Mouse (Mus musculus): ENCODE measurements around the gene Wwp2. TPM values are rescaled to one million over a fixed set of nuclear protein-coding genes. Genes with fewer than 3 reads are reported as not detected.

The Wwp2 gene
- polyA plus RNA-seq, 1 experiment: 146 TPM

- Histone ChIP-seq H3K27ac (ENCODE audit: insufficient read depth, low read depth, low read length) (no peak overlapping the region), H3K4me1 (ENCODE audit: control insufficient read depth, insufficient read depth, low read length) (no peaks in the 10 kb centered on the region; the same call in 1 of the 2 replicates), H3K4me3 (ENCODE audit: insufficient read depth, low read depth, low read length) (no peak overlapping the region)
- TF ChIP-seq CTCF (IDR thresholded peaks at IDR 0.05; ENCODE audit: insufficient read depth, low read depth, low read length): no peak
- TF ChIP-seq POLR2A (IDR thresholded peaks at IDR 0.05; ENCODE audit: insufficient read depth, low read depth, low read length): no peak
- WGBS: 85% methylated on average over 12 of the region's 12 CpGs
These were observed 19.2 kb upstream of the Wwp2 start for GRCm38 (mm10) chr8:107417001-107417400.

- Histone ChIP-seq H3K27ac (ENCODE audit: insufficient read depth, low read depth, low read length) (no peak overlapping the region), H3K4me3 (ENCODE audit: insufficient read depth, low read depth, low read length) (peak overlapping the region; percentile 92), H3K4me1 (ENCODE audit: control insufficient read depth, insufficient read depth, low read length) (peaks cover 4% of the 10 kb centered on the region; the same call in 1 of the 2 replicates)
- 23% methylated on average over 9 of the region's 9 CpGs for WGBS
- TF ChIP-seq CTCF (IDR thresholded peaks at IDR 0.05; ENCODE audit: insufficient read depth, low read depth, low read length) (no peak), POLR2A (IDR thresholded peaks at IDR 0.05; ENCODE audit: insufficient read depth, low read depth, low read length) (no peak)
These were observed 12.0 kb upstream of the Wwp2 start for GRCm38 (mm10) chr8:107424176-107424575.

- H3K4me1 ChIP-seq (ENCODE audit: control insufficient read depth, insufficient read depth, low read length): peaks cover 4% of the 10 kb centered on the region; the same call in 1 of the 2 replicates
- TF ChIP-seq POLR2A (IDR thresholded peaks at IDR 0.05; ENCODE audit: insufficient read depth, low read depth, low read length) (peak; percentile 68; the same call in 1 of the 2 replicates), CTCF (IDR thresholded peaks at IDR 0.05; ENCODE audit: insufficient read depth, low read depth, low read length) (peak; percentile 98)
- H3K4me3 ChIP-seq (ENCODE audit: insufficient read depth, low read depth, low read length): peak within 1 kb of the TSS; percentile 92
- peak within 1 kb of the TSS; percentile 33; the same call in 1 of the 2 replicates for H3K27ac ChIP-seq (ENCODE audit: insufficient read depth, low read depth, low read length)
- under 1% methylated on average over 50 of the region's 50 CpGs for WGBS
These were observed 11.5 kb upstream of the Wwp2 start, which contains the start of gene Nob1 for GRCm38 (mm10) chr8:107424597-107425229. TSS of gene Nob1 (minus strand) at chr8:107425051.

- WGBS: 39% methylated on average over 8 of the region's 8 CpGs
These were observed 11.0 kb upstream of the Wwp2 start for GRCm38 (mm10) chr8:107425230-107425597.

GRCm38 (mm10) chr8:107430821-107431220 lies 5.3 kb upstream of the Wwp2 start:
- H3K27ac ChIP-seq (ENCODE audit: insufficient read depth, low read depth, low read length): no peak overlapping the region
- no peak for TF ChIP-seq CTCF (IDR thresholded peaks at IDR 0.05; ENCODE audit: insufficient read depth, low read depth, low read length)
- TF ChIP-seq POLR2A (IDR thresholded peaks at IDR 0.05; ENCODE audit: insufficient read depth, low read depth, low read length): no peak
- WGBS: 87% methylated on average over 8 of the region's 8 CpGs
- no peaks in the 10 kb centered on the region for H3K4me1 ChIP-seq (ENCODE audit: control insufficient read depth, insufficient read depth, low read length)
- H3K4me3 ChIP-seq (ENCODE audit: insufficient read depth, low read depth, low read length): no peak overlapping the region

More at GRCm38 (mm10) chr8:107425230-107425597, 11.0 kb upstream of the Wwp2 start:
- peaks cover 4% of the 10 kb centered on the region; the same call in 1 of the 2 replicates for H3K4me1 ChIP-seq (ENCODE audit: control insufficient read depth, insufficient read depth, low read length)
- no peak for TF ChIP-seq CTCF (IDR thresholded peaks at IDR 0.05; ENCODE audit: insufficient read depth, low read depth, low read length)
- no peak for TF ChIP-seq POLR2A (IDR thresholded peaks at IDR 0.05; ENCODE audit: insufficient read depth, low read depth, low read length)
- H3K27ac ChIP-seq (ENCODE audit: insufficient read depth, low read depth, low read length): no peak overlapping the region
- no peak overlapping the region for H3K4me3 ChIP-seq (ENCODE audit: insufficient read depth, low read depth, low read length)

GRCm38 (mm10) chr8:107435421-107435961 lies 674 bp upstream of the Wwp2 start:
- Histone ChIP-seq H3K4me1 (ENCODE audit: control insufficient read depth, insufficient read depth, low read length) (peaks cover 4% of the 10 kb centered on the region; the same call in 1 of the 2 replicates), H3K4me3 (ENCODE audit: insufficient read depth, low read depth, low read length) (peak overlapping the region; percentile 99; the same call in 1 of the 2 replicates), H3K27ac (ENCODE audit: insufficient read depth, low read depth, low read length) (no peak overlapping the region)
- 30% methylated on average over 11 of the region's 11 CpGs for WGBS
- TF ChIP-seq CTCF (IDR thresholded peaks at IDR 0.05; ENCODE audit: insufficient read depth, low read depth, low read length) (no peak), POLR2A (IDR thresholded peaks at IDR 0.05; ENCODE audit: insufficient read depth, low read depth, low read length) (no peak)

- Histone ChIP-seq H3K4me1 (ENCODE audit: control insufficient read depth, insufficient read depth, low read length) (peaks cover 7% of the 10 kb centered on the region), H3K4me3 (ENCODE audit: insufficient read depth, low read depth, low read length) (peak overlapping the region; percentile 99), H3K27ac (ENCODE audit: insufficient read depth, low read depth, low read length) (no peak overlapping the region)
- WGBS: 6% methylated on average over 16 of the region's 16 CpGs
- TF ChIP-seq POLR2A (IDR thresholded peaks at IDR 0.05; ENCODE audit: insufficient read depth, low read depth, low read length) (no peak), CTCF (IDR thresholded peaks at IDR 0.05; ENCODE audit: insufficient read depth, low read depth, low read length) (no peak)
These were observed 766 bp downstream of the Wwp2 start for GRCm38 (mm10) chr8:107436841-107437421.

DNA sequence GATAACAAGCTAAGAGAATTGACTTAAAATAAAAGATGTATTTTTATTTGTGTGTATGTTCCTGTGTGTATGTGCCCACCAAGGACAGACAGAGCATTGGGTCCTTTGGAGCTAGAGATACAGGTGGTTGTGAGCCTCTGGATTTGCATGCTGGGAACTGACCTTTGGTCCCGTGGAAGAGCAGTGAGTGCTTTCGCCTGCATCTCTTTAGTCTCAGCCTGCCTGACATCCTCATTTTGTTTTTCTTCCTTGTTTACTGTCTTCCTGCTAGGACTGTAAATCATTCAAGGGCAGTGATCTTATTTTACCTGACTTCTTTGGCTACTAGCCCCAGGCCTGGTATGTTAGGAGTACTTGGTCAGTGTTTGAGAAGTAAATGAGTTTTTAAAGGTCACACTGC lies 1.5 kb downstream of the Wwp2 start:
- WGBS: 85% methylated on average over 2 of the region's 2 CpGs
- no peak overlapping the region for H3K4me3 ChIP-seq (ENCODE audit: insufficient read depth, low read depth, low read length)
- no peak overlapping the region for H3K27ac ChIP-seq (ENCODE audit: insufficient read depth, low read depth, low read length)
- TF ChIP-seq CTCF (IDR thresholded peaks at IDR 0.05; ENCODE audit: insufficient read depth, low read depth, low read length): no peak
- no peak for TF ChIP-seq POLR2A (IDR thresholded peaks at IDR 0.05; ENCODE audit: insufficient read depth, low read depth, low read length)
- peaks cover 7% of the 10 kb centered on the region for H3K4me1 ChIP-seq (ENCODE audit: control insufficient read depth, insufficient read depth, low read length)
